Mouse (Mus musculus): ENCODE results near the gene Eif1. TPM values are rescaled to one million over a fixed set of nuclear protein-coding genes. Genes with fewer than 3 reads are reported as not detected.

Gene Eif1
- polyA plus RNA-seq, 2 experiments = 191 to 1,798 TPM

GRCm38 (mm10) chr11:100362979-100363562, 43.4 kb downstream of the Eif1 start:
- Histone ChIP-seq H3K4me1 (replicated peaks; ENCODE audit: control insufficient read depth in 2 of 2, insufficient read depth in 2 of 2, low read length in 1 of 2) (no peaks in the 10 kb centered on the region), H3K36me3 (replicated peaks; ENCODE audit: control insufficient read depth, insufficient read depth, low read depth) (no peaks in the 10 kb centered on the region), H3K4me2 (ENCODE audit: low read depth) (no peak overlapping the region), H3K27me3 (ENCODE audit: control insufficient read depth, insufficient read depth, low read length) (peaks cover 15% of the 10 kb centered on the region; the same call in 1 of the 2 replicates), H3K4me3 (ENCODE audit: insufficient read depth in 1 of 2, low read depth in 2 of 2, low read length in 2 of 2) (no peak overlapping the region), H3K9me3 (ENCODE audit: control insufficient read depth, low read length) (no peaks in the 10 kb centered on the region), H3K27ac (no peak overlapping the region), H3K9ac (replicated peaks) (no peak overlapping the region)
- no peak for ATAC-seq (ENCODE audit: insufficient read depth)
- no peak for DNase-seq (ENCODE audit: low read depth in 3 of 3, low spot score in 3 of 3)
- 16% methylated on average over 12 of the region's 12 CpGs for WGBS (ENCODE audit: insufficient replicate concordance)
- TF ChIP-seq CTCF (IDR thresholded peaks at IDR 0.05; ENCODE audit: low read depth) = peak; percentile 83
- TF ChIP-seq EP300 (IDR thresholded peaks at IDR 0.05; ENCODE audit: low read depth) = no peak

GRCm38 (mm10) chr11:100369145-100369544, 49.5 kb downstream of the Eif1 start:
- TF ChIP-seq EP300 (IDR thresholded peaks at IDR 0.05; ENCODE audit: low read depth) = no peak
- TF ChIP-seq CTCF (IDR thresholded peaks at IDR 0.05; ENCODE audit: low read depth) = no peak
- Histone ChIP-seq H3K9me3 (ENCODE audit: control insufficient read depth, low read length) (no peaks in the 10 kb centered on the region), H3K27me3 (ENCODE audit: control insufficient read depth, insufficient read depth, low read length) (no peaks in the 10 kb centered on the region), H3K4me2 (ENCODE audit: low read depth) (no peak overlapping the region), H3K36me3 (replicated peaks; ENCODE audit: control insufficient read depth, insufficient read depth, low read depth) (no peaks in the 10 kb centered on the region), H3K9ac (replicated peaks) (no peak overlapping the region), H3K4me1 (replicated peaks; ENCODE audit: control insufficient read depth in 2 of 2, insufficient read depth in 2 of 2, low read length in 1 of 2) (no peaks in the 10 kb centered on the region), H3K27ac (no peak overlapping the region), H3K4me3 (ENCODE audit: insufficient read depth in 1 of 2, low read depth in 2 of 2, low read length in 2 of 2) (no peak overlapping the region)
- no peak for DNase-seq (ENCODE audit: low read depth in 3 of 3, low spot score in 3 of 3)
- no peak for ATAC-seq (ENCODE audit: insufficient read depth)
- WGBS (ENCODE audit: insufficient replicate concordance) = 56% methylated on average over 7 of the region's 7 CpGs

- no peaks in the 10 kb centered on the region for H3K9me3 ChIP-seq (ENCODE audit: control insufficient read depth, low read length)
- DNase-seq (ENCODE audit: low read depth in 3 of 3, low spot score in 3 of 3) = no peak
- H3K4me1 ChIP-seq (replicated peaks; ENCODE audit: control insufficient read depth in 2 of 2, insufficient read depth in 2 of 2, low read length in 1 of 2) = no peaks in the 10 kb centered on the region
- H3K27ac ChIP-seq = no peak overlapping the region
- ATAC-seq (ENCODE audit: insufficient read depth) = no peak
- H3K4me2 ChIP-seq (ENCODE audit: low read depth) = no peak overlapping the region
- no peaks in the 10 kb centered on the region for H3K27me3 ChIP-seq (ENCODE audit: control insufficient read depth, insufficient read depth, low read length)
- H3K36me3 ChIP-seq (replicated peaks; ENCODE audit: control insufficient read depth, insufficient read depth, low read depth) = no peaks in the 10 kb centered on the region
- no peak overlapping the region for H3K9ac ChIP-seq (replicated peaks)
- no peak overlapping the region for H3K4me3 ChIP-seq (ENCODE audit: insufficient read depth in 1 of 2, low read depth in 2 of 2, low read length in 2 of 2)
- no peak for TF ChIP-seq EP300 (IDR thresholded peaks at IDR 0.05; ENCODE audit: low read depth)
- TF ChIP-seq CTCF (IDR thresholded peaks at IDR 0.05; ENCODE audit: low read depth) = no peak
- WGBS (ENCODE audit: insufficient replicate concordance) = 23% methylated on average over 8 of the region's 8 CpGs
Observed at GRCm38 (mm10) chr11:100369822-100370221, 50.1 kb downstream of the Eif1 start.

Other genes with a start within 250 kb of the Eif1 start
- not detected in 2 replicates for gene Krt32, start 231.7 kb upstream of the Eif1 start, polyA plus RNA-seq (2012; rRNA removed)
- not detected in 2 replicates for gene Krt32, start 231.7 kb upstream of the Eif1 start, polyA plus RNA-seq (2014; fragmentation: Nextera tagmentation; extraction: Ambion mirVana)
- not detected in 2 replicates for gene Krt35, start 223.6 kb upstream of the Eif1 start, polyA plus RNA-seq (2012; rRNA removed)
- gene Krt35, start 223.6 kb upstream of the Eif1 start, polyA plus RNA-seq (2014; fragmentation: Nextera tagmentation; extraction: Ambion mirVana) = not detected in 2 replicates
- not detected in 2 replicates for gene Krt36, start 214.3 kb upstream of the Eif1 start, polyA plus RNA-seq (2012; rRNA removed)
- gene Krt36, start 214.3 kb upstream of the Eif1 start, polyA plus RNA-seq (2014; fragmentation: Nextera tagmentation; extraction: Ambion mirVana) = not detected in 2 replicates
- gene Krt13, start 198.3 kb upstream of the Eif1 start, polyA plus RNA-seq (2012; rRNA removed) = 0.08 TPM in 1 of 2 replicates, not detected in the other
- not detected in 2 replicates for gene Krt13, start 198.3 kb upstream of the Eif1 start, polyA plus RNA-seq (2014; fragmentation: Nextera tagmentation; extraction: Ambion mirVana)
- gene Krt15, start 184.0 kb upstream of the Eif1 start, polyA plus RNA-seq (2012; rRNA removed) = 0.18 and 0.35 TPM in 2 replicates
- gene Krt15, start 184.0 kb upstream of the Eif1 start, polyA plus RNA-seq (2014; fragmentation: Nextera tagmentation; extraction: Ambion mirVana) = 0.08 TPM in 1 of 2 replicates, not detected in the other
- gene Krt19, start 171.2 kb upstream of the Eif1 start, polyA plus RNA-seq (2012; rRNA removed) = 1.8 and 2.0 TPM in 2 replicates
- gene Krt19, start 171.2 kb upstream of the Eif1 start, polyA plus RNA-seq (2014; fragmentation: Nextera tagmentation; extraction: Ambion mirVana) = 1.2 and 2.4 TPM in 2 replicates
- gene Krt9, start 126.6 kb upstream of the Eif1 start, polyA plus RNA-seq (2012; rRNA removed) = not detected in 2 replicates
- gene Krt9, start 126.6 kb upstream of the Eif1 start, polyA plus RNA-seq (2014; fragmentation: Nextera tagmentation; extraction: Ambion mirVana) = not detected in 2 replicates
- gene Krt14, start 112.3 kb upstream of the Eif1 start, polyA plus RNA-seq (2012; rRNA removed) = 0.40 and 0.42 TPM in 2 replicates
- 0.13 and 0.25 TPM in 2 replicates for gene Krt14, start 112.3 kb upstream of the Eif1 start, polyA plus RNA-seq (2014; fragmentation: Nextera tagmentation; extraction: Ambion mirVana)
- not detected in 2 replicates for gene Krt16, start 71.0 kb upstream of the Eif1 start, polyA plus RNA-seq (2012; rRNA removed)
- gene Krt16, start 71.0 kb upstream of the Eif1 start, polyA plus RNA-seq (2014; fragmentation: Nextera tagmentation; extraction: Ambion mirVana) = not detected in 2 replicates
- gene Krt17, start 58.9 kb upstream of the Eif1 start, polyA plus RNA-seq (2012; rRNA removed) = 0.11 and 0.15 TPM in 2 replicates
- 0.18 and 0.20 TPM in 2 replicates for gene Krt17, start 58.9 kb upstream of the Eif1 start, polyA plus RNA-seq (2014; fragmentation: Nextera tagmentation; extraction: Ambion mirVana)
- gene Krt42, start 50.0 kb upstream of the Eif1 start, polyA plus RNA-seq (2012; rRNA removed) = not detected in 2 replicates
- not detected in 2 replicates for gene Krt42, start 50.0 kb upstream of the Eif1 start, polyA plus RNA-seq (2014; fragmentation: Nextera tagmentation; extraction: Ambion mirVana)
- not detected in 2 replicates for gene Gast, start 14.5 kb downstream of the Eif1 start, polyA plus RNA-seq (2012; rRNA removed)
- not detected in 2 replicates for gene Gast, start 14.5 kb downstream of the Eif1 start, polyA plus RNA-seq (2014; fragmentation: Nextera tagmentation; extraction: Ambion mirVana)
- 0.23 and 0.51 TPM in 2 replicates for gene Hap1, start 36.2 kb downstream of the Eif1 start, polyA plus RNA-seq (2012; rRNA removed)
- gene Hap1, start 36.2 kb downstream of the Eif1 start, polyA plus RNA-seq (2014; fragmentation: Nextera tagmentation; extraction: Ambion mirVana) = 0.06 and 0.38 TPM in 2 replicates
- gene Jup, start 77.9 kb downstream of the Eif1 start, polyA plus RNA-seq (2012; rRNA removed) = 8.5 and 10.5 TPM in 2 replicates
- 8.6 and 9.6 TPM in 2 replicates for gene Jup, start 77.9 kb downstream of the Eif1 start, polyA plus RNA-seq (2014; fragmentation: Nextera tagmentation; extraction: Ambion mirVana)
- 2.5 and 2.8 TPM in 2 replicates for gene P3h4, start 95.0 kb downstream of the Eif1 start, polyA plus RNA-seq (2012; rRNA removed)
- gene P3h4, start 95.0 kb downstream of the Eif1 start, polyA plus RNA-seq (2014; fragmentation: Nextera tagmentation; extraction: Ambion mirVana) = 2.8 and 3.9 TPM in 2 replicates
- 4.4 and 5.3 TPM in 2 replicates for gene Fkbp10, start 95.8 kb downstream of the Eif1 start, polyA plus RNA-seq (2012; rRNA removed)
- 5.0 and 6.3 TPM in 2 replicates for gene Fkbp10, start 95.8 kb downstream of the Eif1 start, polyA plus RNA-seq (2014; fragmentation: Nextera tagmentation; extraction: Ambion mirVana)
- 10.2 and 13.0 TPM in 2 replicates for gene Nt5c3b, start 121.9 kb downstream of the Eif1 start, polyA plus RNA-seq (2012; rRNA removed)
- 15.5 and 16.3 TPM in 2 replicates for gene Nt5c3b, start 121.9 kb downstream of the Eif1 start, polyA plus RNA-seq (2014; fragmentation: Nextera tagmentation; extraction: Ambion mirVana)
- gene Klhl10, start 122.0 kb downstream of the Eif1 start, polyA plus RNA-seq (2012; rRNA removed) = 0.08 and 0.16 TPM in 2 replicates
- gene Klhl10, start 122.0 kb downstream of the Eif1 start, polyA plus RNA-seq (2014; fragmentation: Nextera tagmentation; extraction: Ambion mirVana) = 0.11 and 0.15 TPM in 2 replicates
- 0.90 and 1.2 TPM in 2 replicates for gene Klhl11, start 152.9 kb downstream of the Eif1 start, polyA plus RNA-seq (2012; rRNA removed)
- gene Klhl11, start 152.9 kb downstream of the Eif1 start, polyA plus RNA-seq (2014; fragmentation: Nextera tagmentation; extraction: Ambion mirVana) = 1.8 and 2.2 TPM in 2 replicates
- gene Acly, start 208.1 kb downstream of the Eif1 start, polyA plus RNA-seq (2012; rRNA removed) = 35.5 and 45.9 TPM in 2 replicates
- 68.2 and 76.7 TPM in 2 replicates for gene Acly, start 208.1 kb downstream of the Eif1 start, polyA plus RNA-seq (2014; fragmentation: Nextera tagmentation; extraction: Ambion mirVana)
- gene Ttc25, start 225.7 kb downstream of the Eif1 start, polyA plus RNA-seq (2012; rRNA removed) = 0.01 and 0.03 TPM in 2 replicates
- gene Ttc25, start 225.7 kb downstream of the Eif1 start, polyA plus RNA-seq (2014; fragmentation: Nextera tagmentation; extraction: Ambion mirVana) = 0.13 and 0.19 TPM in 2 replicates

Data from liver, embryonic 14.5 days (tissue).